Mouse (Mus musculus): ENCODE data around the gene Olfr101. TPM values are rescaled to one million over a fixed set of nuclear protein-coding genes. Genes with fewer than 3 reads are reported as not detected.

Olfr101 gene
- polyA plus RNA-seq, 1 experiment from 2014 or later: not detected

- no peaks in the 10 kb centered on the region for H3K36me3 ChIP-seq (ENCODE audit: control insufficient read depth, insufficient read depth, low read length)
- ATAC-seq (ENCODE audit: low FRiP score): peak; percentile 44
- no peaks in the 10 kb centered on the region for H3K27me3 ChIP-seq (ENCODE audit: control insufficient read depth, insufficient read depth, low read length)
- H3K4me2 ChIP-seq (replicated peaks; ENCODE audit: low read depth, low read length): peak overlapping the region; percentile 80
- H3K4me3 ChIP-seq (ENCODE audit: low read depth, low read length): peak overlapping the region; percentile 48
- no peaks in the 10 kb centered on the region for H3K9me3 ChIP-seq (ENCODE audit: control insufficient read depth, low read length)
- no peak overlapping the region for H3K27ac ChIP-seq (ENCODE audit: low read depth, low read length)
- no peaks in the 10 kb centered on the region for H3K4me1 ChIP-seq (replicated peaks; ENCODE audit: control insufficient read depth, insufficient read depth, low read length)
- DNase-seq (ENCODE audit: low spot score): no peak
- WGBS: 73% methylated on average over 8 of the region's 8 CpGs
- H3K9ac ChIP-seq (ENCODE audit: low read depth, low read length): no peak overlapping the region
Measured at GRCm38 (mm10) chr17:37270702-37271092, 33.4 kb downstream of the Olfr101 start.

- ATAC-seq (ENCODE audit: low FRiP score): peak; percentile 98
- 0 out of 2 replicates have a peak within 1 kb of the TSS, but pooled peaks have one; percentile 28 for H3K9ac ChIP-seq (ENCODE audit: low read depth, low read length)
- H3K36me3 ChIP-seq (ENCODE audit: control insufficient read depth, insufficient read depth, low read length): no peaks in the 10 kb centered on the region
- peak within 1 kb of the TSS; percentile 48 for H3K4me3 ChIP-seq (ENCODE audit: low read depth, low read length)
- peak within 1 kb of the TSS; percentile 80 for H3K4me2 ChIP-seq (replicated peaks; ENCODE audit: low read depth, low read length)
- H3K4me1 ChIP-seq (replicated peaks; ENCODE audit: control insufficient read depth, insufficient read depth, low read length): no peaks in the 10 kb centered on the region
- 5% methylated on average over 26 of the region's 26 CpGs for WGBS
- H3K27ac ChIP-seq (ENCODE audit: low read depth, low read length): no peak within 1 kb of the TSS
- DNase-seq (ENCODE audit: low spot score): peak; percentile 91
- H3K27me3 ChIP-seq (ENCODE audit: control insufficient read depth, insufficient read depth, low read length): no peaks in the 10 kb centered on the region
- H3K9me3 ChIP-seq (ENCODE audit: control insufficient read depth, low read length): no peaks in the 10 kb centered on the region
Measured at GRCm38 (mm10) chr17:37270058-37270701, 33.9 kb downstream of the Olfr101 start, which contains the start of gene H2-M3. TSS of gene H2-M3 (plus strand) at chr17:37270220.

- Histone ChIP-seq H3K4me3 (ENCODE audit: low read depth, low read length) (no peak within 1 kb of the TSS), H3K4me2 (replicated peaks; ENCODE audit: low read depth, low read length) (no peak within 1 kb of the TSS), H3K27ac (ENCODE audit: low read depth, low read length) (no peak within 1 kb of the TSS), H3K9me3 (ENCODE audit: control insufficient read depth, low read length) (no peaks in the 10 kb centered on the region), H3K36me3 (ENCODE audit: control insufficient read depth, insufficient read depth, low read length) (no peaks in the 10 kb centered on the region), H3K9ac (ENCODE audit: low read depth, low read length) (no peak within 1 kb of the TSS), H3K4me1 (replicated peaks; ENCODE audit: control insufficient read depth, insufficient read depth, low read length) (no peaks in the 10 kb centered on the region), H3K27me3 (ENCODE audit: control insufficient read depth, insufficient read depth, low read length) (no peaks in the 10 kb centered on the region)
- 91% methylated on average over 1 of the region's 1 CpGs for WGBS
- no peak for ATAC-seq (ENCODE audit: low FRiP score)
- no peak for DNase-seq (ENCODE audit: low spot score)
Measured at GRCm38 (mm10) chr17:37263626-37264025, 40.5 kb downstream of the Olfr101 start, which contains the start of gene Olfr98. TSS of gene Olfr98 (minus strand) at chr17:37263749.

GRCm38 (mm10) chr17:37250544-37250943, 53.6 kb downstream of the Olfr101 start:
- Histone ChIP-seq H3K4me3 (ENCODE audit: low read depth, low read length) (no peak overlapping the region), H3K4me2 (replicated peaks; ENCODE audit: low read depth, low read length) (no peak overlapping the region), H3K4me1 (replicated peaks; ENCODE audit: control insufficient read depth, insufficient read depth, low read length) (no peaks in the 10 kb centered on the region), H3K27ac (ENCODE audit: low read depth, low read length) (no peak overlapping the region), H3K27me3 (ENCODE audit: control insufficient read depth, insufficient read depth, low read length) (no peaks in the 10 kb centered on the region), H3K9ac (ENCODE audit: low read depth, low read length) (no peak overlapping the region), H3K9me3 (ENCODE audit: control insufficient read depth, low read length) (no peaks in the 10 kb centered on the region), H3K36me3 (ENCODE audit: control insufficient read depth, insufficient read depth, low read length) (no peaks in the 10 kb centered on the region)
- DNase-seq (ENCODE audit: low spot score) (peak; percentile 6), ATAC-seq (ENCODE audit: low FRiP score) (no peak)
- 14% methylated on average over 1 of the region's 1 CpGs for WGBS

- no peak overlapping the region for H3K4me3 ChIP-seq (ENCODE audit: low read depth, low read length)
- H3K9ac ChIP-seq (ENCODE audit: low read depth, low read length): no peak overlapping the region
- H3K4me2 ChIP-seq (replicated peaks; ENCODE audit: low read depth, low read length): no peak overlapping the region
- ATAC-seq (ENCODE audit: low FRiP score) (no peak), DNase-seq (ENCODE audit: low spot score) (no peak)
- no peaks in the 10 kb centered on the region for H3K4me1 ChIP-seq (replicated peaks; ENCODE audit: control insufficient read depth, insufficient read depth, low read length)
- no peaks in the 10 kb centered on the region for H3K9me3 ChIP-seq (ENCODE audit: control insufficient read depth, low read length)
- no peaks in the 10 kb centered on the region for H3K27me3 ChIP-seq (ENCODE audit: control insufficient read depth, insufficient read depth, low read length)
- H3K27ac ChIP-seq (ENCODE audit: low read depth, low read length): no peak overlapping the region
- no peaks in the 10 kb centered on the region for H3K36me3 ChIP-seq (ENCODE audit: control insufficient read depth, insufficient read depth, low read length)
Measured at GRCm38 (mm10) chr17:37249460-37249859, 54.7 kb downstream of the Olfr101 start.

Other genes starting within 250 kb of the Olfr101 start
- gene Olfr90, start 215.8 kb downstream of the Olfr101 start, polyA plus RNA-seq (2014; fragmentation: Nextera tagmentation; extraction: Ambion mirVana): 0.06 TPM in 1 of 2 replicates, not detected in the other
- 0.08 TPM in 1 of 2 replicates, not detected in the other for gene Olfr91, start 206.0 kb downstream of the Olfr101 start, polyA plus RNA-seq (2014; fragmentation: Nextera tagmentation; extraction: Ambion mirVana)
- not detected in 2 replicates for gene Olfr92, start 184.2 kb downstream of the Olfr101 start, polyA plus RNA-seq (2014; fragmentation: Nextera tagmentation; extraction: Ambion mirVana)
- gene Olfr93, start 142.8 kb downstream of the Olfr101 start, polyA plus RNA-seq (2014; fragmentation: Nextera tagmentation; extraction: Ambion mirVana): not detected in 2 replicates
- not detected in 2 replicates for gene Ubd, start 110.4 kb downstream of the Olfr101 start, polyA plus RNA-seq (2014; fragmentation: Nextera tagmentation; extraction: Ambion mirVana)
- not detected in 2 replicates for gene Olfr94, start 103.3 kb downstream of the Olfr101 start, polyA plus RNA-seq (2014; fragmentation: Nextera tagmentation; extraction: Ambion mirVana)
- not detected in 2 replicates for gene Olfr95, start 91.2 kb downstream of the Olfr101 start, polyA plus RNA-seq (2014; fragmentation: Nextera tagmentation; extraction: Ambion mirVana)
- not detected in 2 replicates for gene Olfr96, start 84.2 kb downstream of the Olfr101 start, polyA plus RNA-seq (2014; fragmentation: Nextera tagmentation; extraction: Ambion mirVana)
- not detected in 2 replicates for gene Olfr97, start 67.0 kb downstream of the Olfr101 start, polyA plus RNA-seq (2014; fragmentation: Nextera tagmentation; extraction: Ambion mirVana)
- not detected in 2 replicates for gene Olfr98, start 40.6 kb downstream of the Olfr101 start, polyA plus RNA-seq (2014; fragmentation: Nextera tagmentation; extraction: Ambion mirVana)
- 0.93 and 1.3 TPM in 2 replicates for gene H2-M3, start 34.1 kb downstream of the Olfr101 start, polyA plus RNA-seq (2014; fragmentation: Nextera tagmentation; extraction: Ambion mirVana)
- not detected in 2 replicates for gene Olfr99, start 20.9 kb downstream of the Olfr101 start, polyA plus RNA-seq (2014; fragmentation: Nextera tagmentation; extraction: Ambion mirVana)
- not detected in 2 replicates for gene Olfr102, start 12.7 kb upstream of the Olfr101 start, polyA plus RNA-seq (2014; fragmentation: Nextera tagmentation; extraction: Ambion mirVana)
- gene Olfr103, start 35.4 kb upstream of the Olfr101 start, polyA plus RNA-seq (2014; fragmentation: Nextera tagmentation; extraction: Ambion mirVana): not detected in 2 replicates
- gene Olfr104-ps, start 55.3 kb upstream of the Olfr101 start, polyA plus RNA-seq (2014; fragmentation: Nextera tagmentation; extraction: Ambion mirVana): not detected in 2 replicates
- not detected in 2 replicates for gene Olfr105-ps, start 74.7 kb upstream of the Olfr101 start, polyA plus RNA-seq (2014; fragmentation: Nextera tagmentation; extraction: Ambion mirVana)
- not detected in 2 replicates for gene Olfr106-ps, start 86.1 kb upstream of the Olfr101 start, polyA plus RNA-seq (2014; fragmentation: Nextera tagmentation; extraction: Ambion mirVana)
- gene Olfr107, start 94.9 kb upstream of the Olfr101 start, polyA plus RNA-seq (2014; fragmentation: Nextera tagmentation; extraction: Ambion mirVana): not detected in 2 replicates
- gene Olfr108, start 141.2 kb upstream of the Olfr101 start, polyA plus RNA-seq (2014; fragmentation: Nextera tagmentation; extraction: Ambion mirVana): not detected in 2 replicates
- gene Olfr109, start 154.6 kb upstream of the Olfr101 start, polyA plus RNA-seq (2014; fragmentation: Nextera tagmentation; extraction: Ambion mirVana): not detected in 2 replicates
- 0.11 TPM in 1 of 2 replicates, not detected in the other for gene H2-M2, start 179.2 kb upstream of the Olfr101 start, polyA plus RNA-seq (2014; fragmentation: Nextera tagmentation; extraction: Ambion mirVana)
- not detected in 2 replicates for gene Olfr110, start 188.2 kb upstream of the Olfr101 start, polyA plus RNA-seq (2014; fragmentation: Nextera tagmentation; extraction: Ambion mirVana)
- gene Olfr111, start 203.7 kb upstream of the Olfr101 start, polyA plus RNA-seq (2014; fragmentation: Nextera tagmentation; extraction: Ambion mirVana): not detected in 2 replicates

Data from hindbrain, embryonic 11.5 days (tissue).